Mouse (Mus musculus): ENCODE measurements around the gene Fcgr3.

DNA sequence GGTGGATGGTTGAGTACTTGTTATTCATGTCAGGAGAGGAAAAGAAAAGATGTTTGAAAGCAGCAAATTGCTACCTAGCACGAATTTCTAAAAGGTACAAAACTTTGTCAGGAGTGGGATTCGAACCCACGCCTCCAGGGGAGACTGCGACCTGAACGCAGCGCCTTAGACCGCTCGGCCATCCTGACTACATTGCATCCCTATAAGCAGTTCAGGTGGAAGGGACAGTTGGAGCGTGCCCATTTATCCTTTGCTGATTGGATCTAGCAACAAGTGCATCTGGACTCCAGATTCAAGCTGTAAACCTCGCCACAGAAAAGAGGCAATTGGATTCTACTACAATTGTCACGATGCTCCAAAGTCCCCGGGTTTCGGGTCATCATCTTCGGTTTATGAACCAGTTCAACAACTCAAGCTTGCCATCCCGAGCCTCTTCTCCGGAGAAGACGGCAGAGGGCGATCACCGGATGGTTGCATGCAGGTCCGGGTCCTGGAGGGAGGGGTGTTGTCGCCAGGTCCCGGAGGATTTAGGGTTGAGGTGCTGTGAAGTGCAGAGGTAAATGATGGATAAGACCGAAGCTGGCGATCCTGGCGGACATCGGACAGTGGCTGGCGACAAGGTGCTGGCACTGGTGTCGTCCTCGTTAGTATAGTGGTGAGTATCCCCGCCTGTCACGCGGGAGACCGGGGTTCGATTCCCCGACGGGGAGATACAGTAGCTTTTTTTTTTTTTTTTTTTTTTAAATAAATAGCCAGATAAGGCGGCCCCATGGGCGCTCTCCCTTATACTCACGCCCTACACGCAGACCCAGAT is 37.2 kb upstream of the Fcgr3 start:
- no peak for TF ChIP-seq POLR2A (IDR thresholded peaks at IDR 0.05; ENCODE audit: insufficient read depth, low read depth, low read length)
- TF ChIP-seq CTCF (IDR thresholded peaks at IDR 0.05) = peak; percentile 52
